ENCODE assay signal across 10 mouse cellular contexts in genomic region chr11:52079978-52080377, GRCm38 (mm10). TPM values are rescaled to one million over a fixed set of nuclear protein-coding genes. Genes with fewer than 3 reads are reported as not detected.
DNase-seq lines count a peak whose midpoint lies in the region; ATAC-seq and TF ChIP-seq lines count a peak whose summit lies in the region.
"Had no signal": no experiment of that assay in that cellular context is flagged by ENCODE, and none has a peak within 500 bp of the region (broad histone marks: within the 10 kb centered on the region; RNA-seq: fewer than 3 reads in every experiment).

No protein-coding gene starts in this region.

- TF ChIP-seq EP300 in stomach, postnatal 0 days (optimal IDR thresholded peaks at IDR 0.05), result no peak

- WGBS in midbrain, embryonic 10.5 days, result 11% methylated on average over 5 of the region's 5 CpGs
- WGBS in midbrain, embryonic 15.5 days, result 3% methylated on average over 5 of the region's 5 CpGs
- 7% methylated on average over 5 of the region's 5 CpGs for WGBS in hindbrain, embryonic 13.5 days
- 32% methylated on average over 5 of the region's 5 CpGs for WGBS in stomach, postnatal 0 days

- no peak overlapping the region for H3K4me2 ChIP-seq in midbrain, embryonic 15.5 days
- H3K4me2 ChIP-seq in hindbrain, embryonic 13.5 days, result no peak overlapping the region
- H3K4me2 ChIP-seq in stomach, postnatal 0 days (replicated peaks; ENCODE audit: low read depth), result no peak overlapping the region
- H3K4me2 ChIP-seq: embryonic facial prominence, embryonic 15.5 days; liver, embryonic 15.5 days had no signal

- peak; percentile 62 for DNase-seq in midbrain, embryonic 10.5 days (ENCODE audit: low spot score)
- DNase-seq in adrenal gland, postnatal 36 days, result peak; percentile 63 to 73
- peak; percentile 74 for DNase-seq in lung, postnatal 25 days (ENCODE audit: low spot score)
- DNase-seq in stomach, postnatal 0 days (ENCODE audit: low spot score), result peak; percentile 81
- DNase-seq in layer of hippocampus, adult 11-12 months (ENCODE audit: low spot score), result no peak
- no peak for DNase-seq in spleen, postnatal 36 days (ENCODE audit: low spot score in 2 of 2)

- peaks cover 24% of the 10 kb centered on the region for H3K4me1 ChIP-seq in midbrain, embryonic 10.5 days
- H3K4me1 ChIP-seq in midbrain, embryonic 15.5 days, result peaks cover 5% of the 10 kb centered on the region
- H3K4me1 ChIP-seq in hindbrain, embryonic 13.5 days (replicated peaks), result peaks cover 7% of the 10 kb centered on the region
- H3K4me1 ChIP-seq in stomach, postnatal 0 days (replicated peaks; ENCODE audit: control insufficient read depth, insufficient read depth), result no peaks in the 10 kb centered on the region
- H3K4me1 ChIP-seq: embryonic facial prominence, embryonic 15.5 days had no signal

- no peaks in the 10 kb centered on the region for H3K9me3 ChIP-seq in midbrain, embryonic 10.5 days (replicated peaks)
- no peaks in the 10 kb centered on the region for H3K9me3 ChIP-seq in midbrain, embryonic 15.5 days
- no peaks in the 10 kb centered on the region for H3K9me3 ChIP-seq in hindbrain, embryonic 13.5 days
- H3K9me3 ChIP-seq in stomach, postnatal 0 days (ENCODE audit: control insufficient read depth, low read length), result no peaks in the 10 kb centered on the region
- H3K9me3 ChIP-seq: embryonic facial prominence, embryonic 15.5 days; liver, embryonic 15.5 days had no signal

- H3K4me3 ChIP-seq in midbrain, embryonic 10.5 days, result no peak overlapping the region
- no peak overlapping the region for H3K4me3 ChIP-seq in midbrain, embryonic 15.5 days
- H3K4me3 ChIP-seq in hindbrain, embryonic 13.5 days, result no peak overlapping the region
- H3K4me3 ChIP-seq in stomach, postnatal 0 days (ENCODE audit: low read depth, low read length), result no peak overlapping the region
- H3K4me3 ChIP-seq: embryonic facial prominence, embryonic 15.5 days; liver, embryonic 15.5 days had no signal

- H3K9ac ChIP-seq in midbrain, embryonic 15.5 days, result no peak overlapping the region
- H3K9ac ChIP-seq in hindbrain, embryonic 13.5 days, result no peak overlapping the region
- no peak overlapping the region for H3K9ac ChIP-seq in stomach, postnatal 0 days (ENCODE audit: low read length)
- H3K9ac ChIP-seq: embryonic facial prominence, embryonic 15.5 days; liver, embryonic 15.5 days had no signal

- ATAC-seq in midbrain, embryonic 15.5 days (replicated peaks), result no peak
- ATAC-seq in hindbrain, embryonic 13.5 days (ENCODE audit: low FRiP score), result 0 out of 2 replicates have a peak, but pooled peaks have one; percentile 17
- ATAC-seq in stomach, postnatal 0 days (ENCODE audit: low FRiP score, low TSS enrichment), result peak; percentile 93

- TF ChIP-seq CTCF in stomach, postnatal 0 days (IDR thresholded peaks at IDR 0.05; ENCODE audit: low read depth), result no peak

- H3K27ac ChIP-seq in midbrain, embryonic 10.5 days (replicated peaks), result peak overlapping the region; percentile 42
- no peak overlapping the region for H3K27ac ChIP-seq in midbrain, embryonic 15.5 days
- no peak overlapping the region for H3K27ac ChIP-seq in hindbrain, embryonic 13.5 days
- peak overlapping the region; percentile 76 for H3K27ac ChIP-seq in stomach, postnatal 0 days (replicated peaks)
- H3K27ac ChIP-seq: embryonic facial prominence, embryonic 15.5 days; liver, embryonic 15.5 days had no signal

- no peaks in the 10 kb centered on the region for H3K27me3 ChIP-seq in midbrain, embryonic 10.5 days (ENCODE audit: low read depth, poor library complexity, severe bottlenecking)
- H3K27me3 ChIP-seq in midbrain, embryonic 15.5 days (replicated peaks), result no peaks in the 10 kb centered on the region
- no peaks in the 10 kb centered on the region for H3K27me3 ChIP-seq in hindbrain, embryonic 13.5 days
- no peaks in the 10 kb centered on the region for H3K27me3 ChIP-seq in stomach, postnatal 0 days (ENCODE audit: control insufficient read depth, insufficient read depth, low read length)
- H3K27me3 ChIP-seq: embryonic facial prominence, embryonic 15.5 days; liver, embryonic 15.5 days had no signal

- H3K36me3 ChIP-seq in midbrain, embryonic 10.5 days, result no peaks in the 10 kb centered on the region
- H3K36me3 ChIP-seq in midbrain, embryonic 15.5 days (replicated peaks), result no peaks in the 10 kb centered on the region
- no peaks in the 10 kb centered on the region for H3K36me3 ChIP-seq in hindbrain, embryonic 13.5 days
- H3K36me3 ChIP-seq in stomach, postnatal 0 days (ENCODE audit: control insufficient read depth, insufficient read depth, low read length), result no peaks in the 10 kb centered on the region
- H3K36me3 ChIP-seq: embryonic facial prominence, embryonic 15.5 days; liver, embryonic 15.5 days had no signal

RNA-seq across cellular contexts. Expression of gene Ppp2ca, which starts 18.5 kb away (rescaled TPM):
- polyA plus RNA-seq in midbrain, embryonic 10.5 days (2016; fragmentation: Nextera tagmentation; extraction: Ambion mirVana), result 90.0 and 93.8 TPM in 2 replicates
- 127 and 130 TPM in 2 replicates for polyA plus RNA-seq in midbrain, embryonic 15.5 days (2015; fragmentation: Nextera tagmentation; extraction: Ambion mirVana)
- total RNA-seq in adrenal gland, postnatal 36 days (2021), result 10 to 100 TPM; 78.0 to 84.2 TPM
- 122 TPM in 2 replicates for polyA plus RNA-seq in hindbrain, embryonic 13.5 days (2015; fragmentation: Nextera tagmentation; extraction: Ambion mirVana)
- polyA plus RNA-seq in stomach, postnatal 0 days (2015; fragmentation: Nextera tagmentation; extraction: Ambion mirVana), result 63.8 and 66.5 TPM in 2 replicates

Comparison
In these comparisons a context has a peak if more than half of its experiments do, and no peak if none do; other contexts are left out.
1. H3K27ac ChIP-seq: peak in midbrain, embryonic 10.5 days (single experiment) and stomach, postnatal 0 days (single experiment); none in midbrain, embryonic 15.5 days (single experiment) and hindbrain, embryonic 13.5 days (single experiment).
2. DNase-seq: peak in midbrain, embryonic 10.5 days (single experiment), adrenal gland, postnatal 36 days (2 of 2), lung, postnatal 25 days (single experiment) and stomach, postnatal 0 days (single experiment); none in layer of hippocampus, adult 11-12 months (single experiment) and spleen, postnatal 36 days (0 of 2).